In genomic region chr11:116919186-116920020, GRCm38 (mm10) we compare ENCODE assay signal across 9 mouse cellular contexts. TPM values are rescaled to one million over a fixed set of nuclear protein-coding genes. Genes with fewer than 3 reads are reported as not detected.
A peak's percentile ranks its signal among the peaks of the same experiment; 100 is the strongest.
DNase-seq lines count a peak whose midpoint lies in the region; ATAC-seq and TF ChIP-seq lines count a peak whose summit lies in the region.
"Had no signal": no experiment of that assay in that cellular context is flagged by ENCODE, and none has a peak within 500 bp of the region (broad histone marks: within the 10 kb centered on the region; RNA-seq: fewer than 3 reads in every experiment).

No protein-coding gene starts in this region.

- no peak for TF ChIP-seq CTCF in cortical plate, adult 2 months (IDR thresholded peaks at IDR 0.05; ENCODE audit: extremely low read depth, insufficient read depth, low read length)

- no peaks in the 10 kb centered on the region for H3K9me3 ChIP-seq in heart, embryonic 15.5 days (replicated peaks)
- H3K9me3 ChIP-seq in hindbrain, embryonic 12.5 days (replicated peaks): no peaks in the 10 kb centered on the region
- no peaks in the 10 kb centered on the region for H3K9me3 ChIP-seq in midbrain, embryonic 13.5 days

- no peak for ATAC-seq in heart, embryonic 15.5 days (replicated peaks; ENCODE audit: insufficient number of reproducible peaks, insufficient read depth, low FRiP score, low read depth)
- ATAC-seq in hindbrain, embryonic 12.5 days (ENCODE audit: low FRiP score): peak; percentile 55
- peak; percentile 31 for ATAC-seq in midbrain, embryonic 13.5 days

- H3K27me3 ChIP-seq in heart, embryonic 15.5 days: peaks cover 78% of the 10 kb centered on the region
- H3K27me3 ChIP-seq in hindbrain, embryonic 12.5 days: peaks cover 41% of the 10 kb centered on the region
- peaks cover 26% of the 10 kb centered on the region for H3K27me3 ChIP-seq in midbrain, embryonic 13.5 days

- H3K4me2 ChIP-seq in heart, embryonic 15.5 days: peak overlapping the region; percentile 97
- peak overlapping the region; percentile 87 for H3K4me2 ChIP-seq in hindbrain, embryonic 12.5 days (replicated peaks)
- H3K4me2 ChIP-seq in midbrain, embryonic 13.5 days (replicated peaks): peak overlapping the region; percentile 61

- peaks cover 18% of the 10 kb centered on the region for H3K4me1 ChIP-seq in heart, embryonic 15.5 days (replicated peaks)
- peaks cover 4% of the 10 kb centered on the region for H3K4me1 ChIP-seq in cortical plate, adult 2 months (ENCODE audit: control insufficient read depth, insufficient read depth, low read length)
- H3K4me1 ChIP-seq in hindbrain, embryonic 12.5 days: peaks cover 52% of the 10 kb centered on the region
- H3K4me1 ChIP-seq in midbrain, embryonic 13.5 days (replicated peaks): peaks cover 48% of the 10 kb centered on the region

- no peak overlapping the region for H3K27ac ChIP-seq in heart, embryonic 15.5 days
- H3K27ac ChIP-seq in cortical plate, adult 2 months (ENCODE audit: insufficient read depth, low read length): 0 out of 2 replicates have a peak overlapping the region, but pooled peaks have one; percentile 30
- H3K27ac ChIP-seq in hindbrain, embryonic 12.5 days: peak overlapping the region; percentile 88
- peak overlapping the region; percentile 81 for H3K27ac ChIP-seq in midbrain, embryonic 13.5 days

- TF ChIP-seq POLR2A in cortical plate, adult 2 months (IDR thresholded peaks at IDR 0.05; ENCODE audit: extremely low read depth, insufficient read depth, low read length): no peak

- H3K9ac ChIP-seq in heart, embryonic 15.5 days: peak overlapping the region; percentile 53
- H3K9ac ChIP-seq in hindbrain, embryonic 12.5 days: peak overlapping the region; percentile 99
- peak overlapping the region; percentile 98 for H3K9ac ChIP-seq in midbrain, embryonic 13.5 days (replicated peaks)

- WGBS in heart, embryonic 15.5 days: 3% methylated on average over 46 of the region's 58 CpGs
- under 1% methylated on average over 57 of the region's 58 CpGs for WGBS in hindbrain, embryonic 12.5 days
- 1% methylated on average over 51 of the region's 58 CpGs for WGBS in midbrain, embryonic 13.5 days

- H3K36me3 ChIP-seq in heart, embryonic 15.5 days: no peaks in the 10 kb centered on the region
- H3K36me3 ChIP-seq in hindbrain, embryonic 12.5 days: peaks cover 13% of the 10 kb centered on the region
- H3K36me3 ChIP-seq in midbrain, embryonic 13.5 days: peaks cover 13% of the 10 kb centered on the region

- peak overlapping the region; percentile 60 for H3K4me3 ChIP-seq in heart, embryonic 15.5 days
- H3K4me3 ChIP-seq in cortical plate, adult 2 months (ENCODE audit: insufficient read depth, low read length): peak overlapping the region; percentile 64
- peak overlapping the region; percentile 83 for H3K4me3 ChIP-seq in hindbrain, embryonic 12.5 days
- H3K4me3 ChIP-seq in midbrain, embryonic 13.5 days (replicated peaks): peak overlapping the region; percentile 67

- no peak for DNase-seq in heart, adult 18-20 months
- DNase-seq in adrenal gland, adult 8-10 months: no peak
- no peak for DNase-seq in yolk sac, embryonic 10.5 days (ENCODE audit: low spot score)
- no peak for DNase-seq in adrenal gland, postnatal 14 days

RNA-seq across cellular contexts. Expression of gene Mgat5b, which starts 0.7 kb away (rescaled TPM):
- 0.64 and 0.85 TPM in 2 replicates for polyA plus RNA-seq in heart, embryonic 15.5 days (2015; fragmentation: Nextera tagmentation; extraction: Ambion mirVana)
- under 1 TPM; 0.10 to 0.15 TPM for total RNA-seq in heart, adult 18-20 months (2021)
- polyA plus RNA-seq in cortical plate, adult 2 months (2012; rRNA removed): 56.9 and 62.1 TPM in 2 replicates
- polyA plus RNA-seq in hindbrain, embryonic 12.5 days (2016; fragmentation: Nextera tagmentation; extraction: Ambion mirVana): 23.8 TPM in 2 replicates
- polyA plus RNA-seq in midbrain, embryonic 13.5 days (2015; fragmentation: Nextera tagmentation; extraction: Ambion mirVana): 16.8 and 21.8 TPM in 2 replicates
- 1 to 10 TPM in 1 of 4 experiments, under 1 TPM in 3; 0.46 to 1.0 (median 0.77) TPM for total RNA-seq in adrenal gland, adult 8-10 months (2022)
- total RNA-seq in adrenal gland, postnatal 14 days (2021): 0.56 and 0.59 TPM in 2 replicates
- total RNA-seq: MEL had no signal
